Mouse (Mus musculus): ENCODE measurements around the gene Hs6st3. TPM values are rescaled to one million over a fixed set of nuclear protein-coding genes. Genes with fewer than 3 reads are reported as not detected.

Hs6st3 gene
- not detected in 2 replicates for polyA plus RNA-seq (2015; fragmentation: Nextera tagmentation; extraction: Ambion mirVana)

DNA sequence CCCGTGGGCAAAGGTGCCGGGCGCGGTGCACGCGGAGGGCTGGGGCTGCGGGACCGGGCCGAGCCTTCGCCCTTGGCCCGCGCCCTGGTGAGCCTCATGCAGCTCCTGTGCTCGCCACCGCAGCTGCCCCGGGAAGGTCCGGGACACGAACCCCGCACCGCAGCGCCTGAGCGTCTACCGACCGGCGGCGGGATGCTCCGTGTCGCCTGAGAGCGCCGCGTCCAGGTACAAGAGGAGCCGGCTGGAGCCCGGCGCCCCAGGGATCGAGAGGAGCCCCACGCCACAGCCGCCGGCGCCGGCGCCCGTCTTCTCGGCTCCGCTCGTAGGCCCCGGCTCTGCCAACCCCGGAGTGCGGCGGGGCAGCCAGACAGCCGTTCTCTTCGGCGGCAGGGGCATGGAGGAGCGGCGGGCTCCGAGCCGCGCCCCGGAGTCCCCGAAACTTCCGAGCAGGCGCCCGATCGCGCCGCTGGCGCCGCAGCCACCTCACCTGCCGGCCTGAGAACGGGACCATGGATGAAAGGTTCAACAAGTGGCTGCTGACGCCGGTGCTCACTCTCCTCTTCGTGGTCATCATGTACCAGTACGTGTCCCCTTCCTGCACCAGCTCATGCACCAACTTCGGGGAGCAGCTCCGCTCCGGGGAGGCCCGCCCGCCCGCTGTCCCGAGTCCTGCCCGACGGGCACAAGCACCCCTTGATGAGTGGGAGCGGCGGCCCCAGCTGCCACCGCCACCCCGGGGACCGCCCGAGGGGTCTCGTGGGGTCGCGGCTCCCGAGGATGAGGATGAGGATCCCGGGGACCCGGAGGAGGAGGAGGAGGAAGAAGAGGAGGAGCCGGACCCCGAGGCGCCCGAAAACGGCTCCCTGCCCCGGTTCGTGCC is at the start of gene Hs6st3:
TSS of gene Hs6st3 (plus strand) at position 436 of the 880 bp plus-strand sequence.
- peak within 1 kb of the TSS; percentile 72 for H3K4me3 ChIP-seq (ENCODE audit: low read length)
- H3K9ac ChIP-seq (ENCODE audit: low read depth, low read length): peak within 1 kb of the TSS; percentile 72
- under 1% methylated on average over 99 of the region's 100 CpGs for WGBS
- ATAC-seq: peak; percentile 70
- no peaks in the 10 kb centered on the region for H3K9me3 ChIP-seq (ENCODE audit: control insufficient read depth, low read length)
- H3K4me1 ChIP-seq (ENCODE audit: control insufficient read depth, insufficient read depth, low read length): peaks cover 7% of the 10 kb centered on the region; the same call in 1 of the 2 replicates
- peaks cover 27% of the 10 kb centered on the region for H3K27me3 ChIP-seq (replicated peaks; ENCODE audit: control insufficient read depth, insufficient read depth, low read length)
- H3K36me3 ChIP-seq (ENCODE audit: control insufficient read depth, insufficient read depth, low read length): no peaks in the 10 kb centered on the region
- peak within 1 kb of the TSS; percentile 99 for H3K4me2 ChIP-seq (ENCODE audit: low read depth, low read length)
- H3K27ac ChIP-seq (ENCODE audit: low read length): no peak within 1 kb of the TSS

DNA sequence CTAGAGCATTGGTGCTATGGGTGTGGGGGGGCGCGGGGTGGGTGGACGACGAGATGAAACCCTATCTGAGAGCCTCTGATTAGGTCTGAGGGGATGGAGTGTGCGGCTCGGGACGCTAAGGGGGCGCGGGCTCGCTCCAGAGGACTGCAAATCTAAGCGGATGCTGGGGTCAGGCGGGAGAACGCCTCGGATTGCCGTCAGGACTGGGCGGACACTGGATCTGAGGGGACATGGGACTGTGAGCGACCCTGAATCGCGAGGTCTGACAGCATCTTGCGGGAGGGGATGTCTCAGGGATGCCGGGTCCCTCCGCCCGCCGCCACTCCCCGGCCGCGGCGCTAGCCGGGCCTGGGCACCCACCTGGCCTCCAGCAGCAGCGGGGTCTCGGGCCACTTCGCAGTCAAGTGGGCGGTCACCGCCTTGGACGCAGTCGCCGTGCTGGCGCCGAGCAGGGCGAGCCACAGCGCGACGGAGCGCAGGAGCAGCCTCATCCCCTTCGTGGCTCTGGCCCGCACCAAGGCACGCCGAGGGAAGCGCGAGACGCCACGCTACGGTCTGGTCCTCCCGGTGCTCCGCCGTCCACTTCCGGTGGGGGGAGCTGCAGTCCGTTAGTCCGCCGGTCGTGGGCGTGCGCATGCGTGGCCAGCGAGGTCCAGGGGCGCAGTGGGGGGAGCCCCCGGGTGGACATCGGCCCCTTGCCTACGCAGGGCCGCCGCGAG is 39.1 kb upstream of the Hs6st3 start, which contains the start of gene Uggt2:
TSS of gene Uggt2 (minus strand) at position 580 of the 719 bp plus-strand sequence.
- no peaks in the 10 kb centered on the region for H3K36me3 ChIP-seq (ENCODE audit: control insufficient read depth, insufficient read depth, low read length)
- peak within 1 kb of the TSS; percentile 94 for H3K4me2 ChIP-seq (ENCODE audit: low read depth, low read length)
- peak within 1 kb of the TSS; percentile 41; the same call in 1 of the 2 replicates for H3K27ac ChIP-seq (ENCODE audit: low read length)
- peak; percentile 96 for ATAC-seq
- H3K9me3 ChIP-seq (ENCODE audit: control insufficient read depth, low read length): no peaks in the 10 kb centered on the region
- peak within 1 kb of the TSS; percentile 84 for H3K9ac ChIP-seq (ENCODE audit: low read depth, low read length)
- H3K27me3 ChIP-seq (replicated peaks; ENCODE audit: control insufficient read depth, insufficient read depth, low read length): no peaks in the 10 kb centered on the region
- under 1% methylated on average over 72 of the region's 72 CpGs for WGBS
- peak within 1 kb of the TSS; percentile 85 for H3K4me3 ChIP-seq (ENCODE audit: low read length)
- H3K4me1 ChIP-seq (ENCODE audit: control insufficient read depth, insufficient read depth, low read length): peaks cover 8% of the 10 kb centered on the region

DNA sequence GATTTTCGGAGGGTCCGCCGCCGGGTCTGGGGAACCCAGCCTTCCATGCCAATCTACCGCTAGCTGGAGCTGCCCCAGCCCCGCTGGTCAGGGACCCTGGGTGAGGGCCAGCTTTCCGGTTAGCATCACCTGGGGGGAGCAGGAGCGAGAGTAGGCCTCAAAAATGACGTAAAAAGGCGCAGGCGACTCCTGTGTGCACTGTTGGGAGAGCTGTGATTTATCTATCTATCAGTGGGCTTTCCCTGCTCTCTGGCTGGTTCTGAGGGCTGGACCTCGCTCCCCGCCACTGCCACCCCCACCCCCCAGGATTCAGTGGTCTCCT is 38.6 kb upstream of the Hs6st3 start:
- Histone ChIP-seq H3K36me3 (ENCODE audit: control insufficient read depth, insufficient read depth, low read length) (no peaks in the 10 kb centered on the region), H3K4me1 (ENCODE audit: control insufficient read depth, insufficient read depth, low read length) (peaks cover 8% of the 10 kb centered on the region), H3K27me3 (replicated peaks; ENCODE audit: control insufficient read depth, insufficient read depth, low read length) (no peaks in the 10 kb centered on the region), H3K4me2 (ENCODE audit: low read depth, low read length) (peak overlapping the region; percentile 94), H3K4me3 (ENCODE audit: low read length) (peak overlapping the region; percentile 85), H3K9me3 (ENCODE audit: control insufficient read depth, low read length) (no peaks in the 10 kb centered on the region), H3K27ac (ENCODE audit: low read length) (peak overlapping the region; percentile 41; the same call in 1 of the 2 replicates), H3K9ac (ENCODE audit: low read depth, low read length) (peak overlapping the region; percentile 84)
- WGBS: 2% methylated on average over 13 of the region's 13 CpGs
- ATAC-seq: peak; percentile 80; the same call in 1 of the 2 replicates

DNA sequence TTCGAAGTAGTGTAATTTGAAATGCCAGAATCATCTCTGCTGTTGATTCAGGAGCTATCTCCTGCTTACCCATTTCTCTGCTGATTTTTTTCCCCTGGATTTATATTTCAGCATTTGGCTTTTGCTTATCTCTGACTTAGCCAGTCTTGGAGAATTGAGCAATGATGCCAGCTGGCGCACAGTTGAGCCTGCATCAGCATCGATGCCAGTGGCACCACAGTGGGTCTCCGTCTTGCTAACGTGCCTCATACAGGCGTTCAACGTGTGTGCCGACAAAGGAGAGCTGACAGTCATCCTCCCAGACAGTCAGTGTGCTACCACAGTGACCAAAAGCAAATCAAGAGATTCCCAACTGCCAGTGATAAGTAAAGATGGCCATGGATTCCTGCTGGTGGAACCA is 30.6 kb upstream of the Hs6st3 start:
- no peaks in the 10 kb centered on the region for H3K27me3 ChIP-seq (replicated peaks; ENCODE audit: control insufficient read depth, insufficient read depth, low read length)
- no peaks in the 10 kb centered on the region for H3K9me3 ChIP-seq (ENCODE audit: control insufficient read depth, low read length)
- H3K4me2 ChIP-seq (ENCODE audit: low read depth, low read length): no peak overlapping the region
- 92% methylated on average over 8 of the region's 8 CpGs for WGBS
- ATAC-seq: no peak
- no peaks in the 10 kb centered on the region for H3K4me1 ChIP-seq (ENCODE audit: control insufficient read depth, insufficient read depth, low read length)
- no peak overlapping the region for H3K4me3 ChIP-seq (ENCODE audit: low read length)
- no peak overlapping the region for H3K27ac ChIP-seq (ENCODE audit: low read length)
- H3K36me3 ChIP-seq (ENCODE audit: control insufficient read depth, insufficient read depth, low read length): no peaks in the 10 kb centered on the region
- H3K9ac ChIP-seq (ENCODE audit: low read depth, low read length): no peak overlapping the region

DNA sequence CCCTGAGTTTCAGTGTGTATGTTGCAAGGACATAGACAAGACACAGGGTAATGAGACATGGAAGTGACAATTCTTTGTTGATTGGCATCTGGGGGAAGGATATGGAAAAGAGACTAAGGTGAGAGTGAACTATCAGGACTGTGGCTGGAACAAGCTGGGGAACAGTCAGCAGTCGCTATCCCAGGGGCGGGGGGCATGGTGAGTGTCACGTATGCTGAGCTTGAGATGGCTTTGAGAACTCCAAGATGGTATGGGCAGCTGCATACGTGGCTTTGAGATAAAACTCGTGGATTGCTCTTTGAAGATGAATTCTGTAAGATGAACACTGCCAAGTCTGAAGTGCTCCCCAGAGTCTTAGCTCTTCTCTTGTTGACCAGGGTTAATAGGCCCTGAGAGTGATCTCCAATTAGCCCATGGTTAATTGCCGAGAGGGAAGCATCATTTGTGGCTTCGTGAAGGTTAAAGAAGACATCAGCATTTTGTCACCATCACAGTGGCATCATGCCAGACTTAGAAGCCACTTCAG is 29.3 kb upstream of the Hs6st3 start:
- no peak for ATAC-seq
- no peaks in the 10 kb centered on the region for H3K36me3 ChIP-seq (ENCODE audit: control insufficient read depth, insufficient read depth, low read length)
- no peaks in the 10 kb centered on the region for H3K27me3 ChIP-seq (replicated peaks; ENCODE audit: control insufficient read depth, insufficient read depth, low read length)
- no peak overlapping the region for H3K4me2 ChIP-seq (ENCODE audit: low read depth, low read length)
- H3K4me3 ChIP-seq (ENCODE audit: low read length): no peak overlapping the region
- 68% methylated on average over 7 of the region's 7 CpGs for WGBS
- H3K4me1 ChIP-seq (ENCODE audit: control insufficient read depth, insufficient read depth, low read length): no peaks in the 10 kb centered on the region
- no peak overlapping the region for H3K27ac ChIP-seq (ENCODE audit: low read length)
- H3K9me3 ChIP-seq (ENCODE audit: control insufficient read depth, low read length): no peaks in the 10 kb centered on the region
- no peak overlapping the region for H3K9ac ChIP-seq (ENCODE audit: low read depth, low read length)

DNA sequence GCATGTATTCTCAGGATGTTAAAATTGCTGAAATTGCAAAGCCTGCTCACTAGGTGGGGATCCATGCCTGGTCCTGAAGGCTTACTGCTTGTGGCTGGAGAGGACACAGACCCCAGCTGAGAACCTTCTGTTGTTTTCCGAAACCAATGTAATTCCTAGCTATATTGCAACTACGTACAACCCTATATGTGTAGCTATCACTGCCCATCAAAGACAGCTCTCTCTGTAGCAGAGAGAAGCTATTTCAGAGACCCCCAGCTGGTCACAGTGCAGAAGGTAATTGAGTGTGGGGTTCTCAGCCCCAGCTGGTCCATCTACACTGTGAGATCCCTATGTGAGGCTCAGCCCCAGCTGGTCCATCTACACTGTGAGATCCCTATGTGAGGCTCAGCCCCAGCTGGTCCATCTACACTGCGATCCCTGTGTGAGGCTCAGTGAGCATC is 28.3 kb upstream of the Hs6st3 start:
- Histone ChIP-seq H3K4me2 (ENCODE audit: low read depth, low read length) (no peak overlapping the region), H3K36me3 (ENCODE audit: control insufficient read depth, insufficient read depth, low read length) (no peaks in the 10 kb centered on the region), H3K9me3 (ENCODE audit: control insufficient read depth, low read length) (no peaks in the 10 kb centered on the region)

DNA sequence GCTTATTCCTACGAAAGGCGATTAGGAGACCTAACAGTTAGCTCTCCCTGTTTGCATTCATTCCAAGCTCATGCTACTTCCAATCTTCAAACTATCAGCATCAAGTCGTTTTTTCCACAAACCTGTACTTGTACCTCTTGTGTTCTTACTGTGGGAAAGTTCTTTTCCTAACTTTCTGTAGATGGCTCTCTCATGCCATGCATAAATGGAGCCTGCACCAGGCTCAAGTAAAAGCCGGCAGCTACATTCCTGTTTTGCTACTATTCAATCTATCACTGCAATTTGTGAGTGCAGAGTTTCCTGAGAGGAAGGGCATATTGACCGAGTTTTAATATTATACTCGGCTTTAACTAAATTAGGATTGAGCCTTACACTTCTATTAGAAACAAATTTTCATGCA is 25.6 kb upstream of the Hs6st3 start:
- Histone ChIP-seq H3K9me3 (ENCODE audit: control insufficient read depth, low read length) (no peaks in the 10 kb centered on the region), H3K4me1 (ENCODE audit: control insufficient read depth, insufficient read depth, low read length) (no peaks in the 10 kb centered on the region), H3K4me3 (ENCODE audit: low read length) (no peak overlapping the region), H3K36me3 (ENCODE audit: control insufficient read depth, insufficient read depth, low read length) (no peaks in the 10 kb centered on the region), H3K27ac (ENCODE audit: low read length) (no peak overlapping the region), H3K4me2 (ENCODE audit: low read depth, low read length) (no peak overlapping the region), H3K9ac (ENCODE audit: low read depth, low read length) (no peak overlapping the region), H3K27me3 (replicated peaks; ENCODE audit: control insufficient read depth, insufficient read depth, low read length) (no peaks in the 10 kb centered on the region)
- no peak for ATAC-seq
- WGBS: 71% methylated on average over 6 of the region's 6 CpGs

More for the DNA sequence above, 28.3 kb upstream of the Hs6st3 start:
- H3K27me3 ChIP-seq (replicated peaks; ENCODE audit: control insufficient read depth, insufficient read depth, low read length): no peaks in the 10 kb centered on the region
- no peak overlapping the region for H3K27ac ChIP-seq (ENCODE audit: low read length)
- H3K4me1 ChIP-seq (ENCODE audit: control insufficient read depth, insufficient read depth, low read length): no peaks in the 10 kb centered on the region
- H3K9ac ChIP-seq (ENCODE audit: low read depth, low read length): no peak overlapping the region
- no peak overlapping the region for H3K4me3 ChIP-seq (ENCODE audit: low read length)
- no peak for ATAC-seq
- 85% methylated on average over 3 of the region's 3 CpGs for WGBS

DNA sequence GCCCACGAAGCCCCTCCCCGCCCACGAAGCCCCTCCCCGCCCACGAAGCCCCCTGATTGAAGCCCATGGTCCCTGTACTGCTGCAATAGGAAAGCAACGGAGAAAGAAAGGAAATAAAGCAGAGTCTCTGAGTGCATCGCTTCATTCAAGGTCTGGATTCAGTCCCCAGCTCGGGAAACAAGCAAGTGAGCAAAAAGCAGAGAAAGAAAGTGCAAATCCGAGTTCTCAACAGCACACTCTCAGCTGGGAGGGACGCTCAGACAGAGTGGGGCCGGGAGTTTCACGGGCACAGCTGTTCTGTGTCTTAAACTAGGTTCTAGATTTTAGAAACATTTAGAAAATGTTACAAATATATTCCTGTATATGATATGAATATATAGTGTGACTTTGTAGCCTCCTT is 14.6 kb upstream of the Hs6st3 start:
- Histone ChIP-seq H3K4me2 (ENCODE audit: low read depth, low read length) (peak overlapping the region; percentile 61), H3K9me3 (ENCODE audit: control insufficient read depth, low read length) (no peaks in the 10 kb centered on the region), H3K4me3 (ENCODE audit: low read length) (peak overlapping the region; percentile 43), H3K9ac (ENCODE audit: low read depth, low read length) (peak overlapping the region; percentile 50; the same call in 1 of the 2 replicates), H3K36me3 (ENCODE audit: control insufficient read depth, insufficient read depth, low read length) (no peaks in the 10 kb centered on the region), H3K27ac (ENCODE audit: low read length) (peak overlapping the region; percentile 24; the same call in 1 of the 2 replicates), H3K27me3 (replicated peaks; ENCODE audit: control insufficient read depth, insufficient read depth, low read length) (no peaks in the 10 kb centered on the region), H3K4me1 (ENCODE audit: control insufficient read depth, insufficient read depth, low read length) (0 out of 2 replicates have a peak, but pooled peaks cover 3% of the 10 kb centered on the region)
- 2% methylated on average over 12 of the region's 12 CpGs for WGBS
- peak; percentile 52; the same call in 1 of the 2 replicates for ATAC-seq

DNA sequence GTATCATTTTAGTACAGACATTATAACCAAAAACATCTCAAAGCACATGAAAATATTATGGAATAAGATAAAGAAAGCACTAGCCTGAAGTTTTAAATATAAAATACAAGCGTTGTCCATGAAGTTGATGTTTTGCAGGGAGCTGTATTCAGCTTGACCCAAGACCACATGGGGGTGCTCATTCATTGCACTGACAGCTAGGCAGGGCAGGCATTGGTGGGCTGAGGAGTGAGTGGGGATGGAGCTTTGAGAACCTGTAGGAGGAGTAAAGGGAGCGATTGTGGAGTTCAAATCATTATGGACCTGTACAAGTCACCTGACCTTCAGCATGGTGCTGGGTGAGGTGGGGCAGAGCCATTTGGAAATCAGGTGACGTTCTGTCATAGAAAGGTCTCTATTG is 14.1 kb upstream of the Hs6st3 start:
- H3K27ac ChIP-seq (ENCODE audit: low read length): no peak overlapping the region
- no peak overlapping the region; the same call in 1 of the 2 replicates for H3K9ac ChIP-seq (ENCODE audit: low read depth, low read length)

More for the DNA sequence above, 14.1 kb upstream of the Hs6st3 start:
- H3K4me1 ChIP-seq (ENCODE audit: control insufficient read depth, insufficient read depth, low read length): 0 out of 2 replicates have a peak, but pooled peaks cover 3% of the 10 kb centered on the region
- no peaks in the 10 kb centered on the region for H3K9me3 ChIP-seq (ENCODE audit: control insufficient read depth, low read length)
- H3K4me3 ChIP-seq (ENCODE audit: low read length): no peak overlapping the region
- H3K27me3 ChIP-seq (replicated peaks; ENCODE audit: control insufficient read depth, insufficient read depth, low read length): no peaks in the 10 kb centered on the region
- no peaks in the 10 kb centered on the region for H3K36me3 ChIP-seq (ENCODE audit: control insufficient read depth, insufficient read depth, low read length)
- H3K4me2 ChIP-seq (ENCODE audit: low read depth, low read length): peak overlapping the region; percentile 61
- peak; percentile 70 for ATAC-seq
- 28% methylated on average over 3 of the region's 3 CpGs for WGBS

Data from intestine, embryonic 16.5 days (tissue).